Mouse (Mus musculus) embryonic facial prominence, embryonic 13.5 days (tissue): ENCODE data around the gene Ncapd2. TPM values are rescaled to one million over a fixed set of nuclear protein-coding genes. Genes with fewer than 3 reads are reported as not detected.
A peak's percentile ranks its signal among the peaks of the same experiment; 100 is the strongest.

Experiments
- ATAC-seq: fragments of 200-750 bp; cut with Nextera tagmentation; 2 replicates; pipeline ENCODE4 v1.8.0; 2017; ENCODE audit warnings: low read depth; ENCODE audit not compliant: insufficient number of reproducible peaks, insufficient read depth, low FRiP score, low TSS enrichment
- H3K27ac ChIP-seq: fragments of 300-500 bp; sonication (generic); 2 replicates; pipeline ENCODE4 v1.5.1; 2015; ENCODE audit warnings: moderate library complexity, mild to moderate bottlenecking, inconsistent platforms
- H3K27me3 ChIP-seq: fragments of 300-500 bp; sonication (generic); 2 replicates; pipeline ENCODE4 v1.6.1; 2015; ENCODE audit warnings: mild to moderate bottlenecking, inconsistent platforms
- H3K36me3 ChIP-seq: fragments of 300-500 bp; sonication (generic); 2 replicates; pipeline ENCODE4 v1.6.1; 2015; ENCODE audit warnings: mild to moderate bottlenecking, inconsistent platforms
- H3K4me1 ChIP-seq: fragments of 300-500 bp; sonication (generic); 2 replicates; pipeline ENCODE4 v1.6.1; 2015; ENCODE audit warnings: inconsistent platforms
- H3K4me2 ChIP-seq: fragments of 300-500 bp; sonication (generic); 2 replicates; pipeline ENCODE4 v1.6.1; 2015; ENCODE audit warnings: moderate library complexity, mild to moderate bottlenecking, inconsistent platforms
- H3K4me3 ChIP-seq: fragments of 300-500 bp; sonication (generic); 2 replicates; pipeline ENCODE4 v1.5.1; 2015; ENCODE audit warnings: mild to moderate bottlenecking, inconsistent platforms
- H3K9ac ChIP-seq: fragments of 300-500 bp; sonication (generic); 2 replicates; pipeline ENCODE4 v1.6.1; 2015; ENCODE audit warnings: mild to moderate bottlenecking, inconsistent platforms
- H3K9me3 ChIP-seq: fragments of 300-500 bp; sonication (generic); 2 replicates; pipeline ENCODE4 v1.6.1; 2016; ENCODE audit warnings: inconsistent platforms
- WGBS: fragments of 180-500 bp; shearing (Covaris S2); methylation state at CpG from one replicate; pipeline ENCODE4 v1.1.7; 2015; ENCODE audit warnings: mixed read lengths; 5-methylcytosine and 5-hydroxymethylcytosine counted together
- polyA plus RNA-seq: library from polyadenylated mRNA; unstranded; fragments of >200 nt; fragmentation: Nextera tagmentation; extraction: Ambion mirVana; gene quantifications from 2 replicates; pipeline ENCODE4 v1.2.1, GENCODE M21; 2015

The Ncapd2 gene
- polyA plus RNA-seq, 1 experiment from 2014 or later = 150 TPM

GRCm38 (mm10) chr6:125145001-125145400 lies 46.5 kb downstream of the Ncapd2 start, which contains the start of gene Iffo1:
TSS of gene Iffo1 (plus strand) at chr6:125145241.
- Histone ChIP-seq H3K27me3 (no peaks in the 10 kb centered on the region), H3K9ac (peak within 1 kb of the TSS; percentile 88), H3K27ac (peak within 1 kb of the TSS; percentile 87), H3K4me2 (peak within 1 kb of the TSS; percentile 93), H3K4me1 (peaks cover 35% of the 10 kb centered on the region), H3K36me3 (peaks cover 49% of the 10 kb centered on the region), H3K9me3 (no peaks in the 10 kb centered on the region), H3K4me3 (peak within 1 kb of the TSS; percentile 73)
- WGBS = under 1% methylated on average over 16 of the region's 16 CpGs
- ATAC-seq = peak; percentile 85

GRCm38 (mm10) chr6:125143904-125144303 lies 47.6 kb downstream of the Ncapd2 start:
- no peak for ATAC-seq
- H3K4me1 ChIP-seq = peaks cover 34% of the 10 kb centered on the region
- H3K4me3 ChIP-seq = no peak overlapping the region
- H3K9ac ChIP-seq = no peak overlapping the region
- peaks cover 59% of the 10 kb centered on the region for H3K36me3 ChIP-seq
- H3K27ac ChIP-seq = peak overlapping the region; percentile 87; the same call in 1 of the 2 replicates
- H3K4me2 ChIP-seq = no peak overlapping the region
- H3K27me3 ChIP-seq = no peaks in the 10 kb centered on the region
- 85% methylated on average over 9 of the region's 9 CpGs for WGBS
- H3K9me3 ChIP-seq = no peaks in the 10 kb centered on the region

- WGBS = 74% methylated on average over 3 of the region's 3 CpGs
- Histone ChIP-seq H3K27ac (no peak overlapping the region), H3K36me3 (peaks cover 62% of the 10 kb centered on the region), H3K4me1 (peaks cover 26% of the 10 kb centered on the region), H3K9me3 (no peaks in the 10 kb centered on the region), H3K27me3 (no peaks in the 10 kb centered on the region), H3K9ac (no peak overlapping the region), H3K4me2 (no peak overlapping the region), H3K4me3 (no peak overlapping the region)
- ATAC-seq = no peak
These were observed 48.4 kb downstream of the Ncapd2 start for GRCm38 (mm10) chr6:125143128-125143527.

GRCm38 (mm10) chr6:125142436-125142835 lies 49.1 kb downstream of the Ncapd2 start:
- no peak overlapping the region for H3K9ac ChIP-seq
- no peaks in the 10 kb centered on the region for H3K9me3 ChIP-seq
- peaks cover 19% of the 10 kb centered on the region for H3K4me1 ChIP-seq
- ATAC-seq = no peak
- H3K4me3 ChIP-seq = no peak overlapping the region
- no peaks in the 10 kb centered on the region for H3K27me3 ChIP-seq
- no peak overlapping the region for H3K27ac ChIP-seq
- peaks cover 69% of the 10 kb centered on the region for H3K36me3 ChIP-seq
- 86% methylated on average over 8 of the region's 8 CpGs for WGBS
- H3K4me2 ChIP-seq = no peak overlapping the region

- Histone ChIP-seq H3K4me1 (peaks cover 2% of the 10 kb centered on the region; the same call in 1 of the 2 replicates), H3K27ac (no peak overlapping the region), H3K4me2 (no peak overlapping the region), H3K9ac (no peak overlapping the region), H3K27me3 (no peaks in the 10 kb centered on the region), H3K9me3 (no peaks in the 10 kb centered on the region), H3K4me3 (no peak overlapping the region), H3K36me3 (peaks cover 96% of the 10 kb centered on the region)
- no peak for ATAC-seq
- 91% methylated on average over 7 of the region's 7 CpGs for WGBS
These were observed 51.8 kb downstream of the Ncapd2 start for GRCm38 (mm10) chr6:125139747-125140146.

- Histone ChIP-seq H3K27ac (no peak overlapping the region), H3K4me3 (no peak overlapping the region)
These were observed 54.4 kb downstream of the Ncapd2 start for GRCm38 (mm10) chr6:125137002-125137671.

GRCm38 (mm10) chr6:125132470-125132869 lies 59.0 kb downstream of the Ncapd2 start:
- H3K27me3 ChIP-seq = no peaks in the 10 kb centered on the region
- peak overlapping the region; percentile 68 for H3K4me3 ChIP-seq
- peak overlapping the region; percentile 79 for H3K9ac ChIP-seq
- WGBS = 8% methylated on average over 11 of the region's 11 CpGs
- H3K9me3 ChIP-seq = no peaks in the 10 kb centered on the region
- no peak overlapping the region for H3K27ac ChIP-seq
- H3K4me1 ChIP-seq = peaks cover 16% of the 10 kb centered on the region
- peaks cover 70% of the 10 kb centered on the region for H3K36me3 ChIP-seq
- peak overlapping the region; percentile 86 for H3K4me2 ChIP-seq
- ATAC-seq = no peak

More at GRCm38 (mm10) chr6:125137002-125137671, 54.4 kb downstream of the Ncapd2 start:
- ATAC-seq = no peak
- no peaks in the 10 kb centered on the region for H3K9me3 ChIP-seq
- H3K4me1 ChIP-seq = peaks cover 12% of the 10 kb centered on the region
- 92% methylated on average over 19 of the region's 19 CpGs for WGBS
- no peaks in the 10 kb centered on the region for H3K27me3 ChIP-seq
- peaks cover 90% of the 10 kb centered on the region for H3K36me3 ChIP-seq
- no peak overlapping the region for H3K4me2 ChIP-seq
- H3K9ac ChIP-seq = 0 out of 2 replicates have a peak overlapping the region, but pooled peaks have one; percentile 6

GRCm38 (mm10) chr6:125131302-125132156 lies 60.0 kb downstream of the Ncapd2 start, which contains the start of gene Nop2:
TSS of gene Nop2 (plus strand) at chr6:125131909.
- H3K36me3 ChIP-seq = peaks cover 70% of the 10 kb centered on the region
- no peaks in the 10 kb centered on the region for H3K9me3 ChIP-seq
- WGBS = under 1% methylated on average over 66 of the region's 66 CpGs
- H3K9ac ChIP-seq = peak within 1 kb of the TSS; percentile 79
- H3K4me3 ChIP-seq = peak within 1 kb of the TSS; percentile 68
- H3K4me1 ChIP-seq = peaks cover 16% of the 10 kb centered on the region
- ATAC-seq = peak; percentile 91
- peak within 1 kb of the TSS; percentile 92 for H3K27ac ChIP-seq
- peak within 1 kb of the TSS; percentile 86 for H3K4me2 ChIP-seq
- no peaks in the 10 kb centered on the region for H3K27me3 ChIP-seq

GRCm38 (mm10) chr6:125129710-125130402 lies 61.6 kb downstream of the Ncapd2 start:
- Histone ChIP-seq H3K36me3 (peaks cover 70% of the 10 kb centered on the region), H3K4me2 (no peak overlapping the region), H3K27ac (no peak overlapping the region), H3K9ac (no peak overlapping the region), H3K4me1 (peaks cover 16% of the 10 kb centered on the region), H3K27me3 (no peaks in the 10 kb centered on the region), H3K9me3 (no peaks in the 10 kb centered on the region), H3K4me3 (no peak overlapping the region)
- no peak for ATAC-seq
- WGBS = 86% methylated on average over 20 of the region's 20 CpGs

GRCm38 (mm10) chr6:125128724-125129123 lies 62.8 kb downstream of the Ncapd2 start:
- 91% methylated on average over 12 of the region's 12 CpGs for WGBS
- no peak overlapping the region for H3K9ac ChIP-seq
- ATAC-seq = no peak

GRCm38 (mm10) chr6:125119387-125119786 lies 72.1 kb downstream of the Ncapd2 start:
- H3K27me3 ChIP-seq = no peaks in the 10 kb centered on the region
- H3K4me3 ChIP-seq = no peak overlapping the region
- ATAC-seq = no peak
- no peaks in the 10 kb centered on the region for H3K4me1 ChIP-seq
- no peaks in the 10 kb centered on the region for H3K9me3 ChIP-seq
- 90% methylated on average over 8 of the region's 8 CpGs for WGBS
- H3K27ac ChIP-seq = no peak overlapping the region
- H3K9ac ChIP-seq = no peak overlapping the region
- no peak overlapping the region for H3K4me2 ChIP-seq
- H3K36me3 ChIP-seq = peaks cover 96% of the 10 kb centered on the region

More at GRCm38 (mm10) chr6:125128724-125129123, 62.8 kb downstream of the Ncapd2 start:
- Histone ChIP-seq H3K27me3 (no peaks in the 10 kb centered on the region), H3K36me3 (peaks cover 71% of the 10 kb centered on the region), H3K27ac (no peak overlapping the region), H3K4me3 (no peak overlapping the region), H3K4me1 (peaks cover 16% of the 10 kb centered on the region), H3K4me2 (no peak overlapping the region), H3K9me3 (no peaks in the 10 kb centered on the region)
